21 mouse cellular contexts compared by ENCODE assay signal in genomic region chr10:75044459-75044858, GRCm38 (mm10). TPM values are rescaled to one million over a fixed set of nuclear protein-coding genes. Genes with fewer than 3 reads are reported as not detected.
A peak's percentile ranks its signal among the peaks of the same experiment; 100 is the strongest.
DNase-seq lines count a peak whose midpoint lies in the region; ATAC-seq and TF ChIP-seq lines count a peak whose summit lies in the region.
"Had no signal": no experiment of that assay in that cellular context is flagged by ENCODE, and none has a peak within 500 bp of the region (broad histone marks: within the 10 kb centered on the region; RNA-seq: fewer than 3 reads in every experiment).

No protein-coding gene starts in this region.

- H3K27ac ChIP-seq in liver, postnatal 0 days (ENCODE audit: low read depth), result no peak overlapping the region
- no peak overlapping the region for H3K27ac ChIP-seq in embryonic facial prominence, embryonic 15.5 days (replicated peaks)
- no peak overlapping the region for H3K27ac ChIP-seq in liver, embryonic 12.5 days
- H3K27ac ChIP-seq in stomach, embryonic 14.5 days (ENCODE audit: low read length), result no peak overlapping the region
- H3K27ac ChIP-seq: forebrain, embryonic 10.5 days; heart, embryonic 13.5 days; kidney, postnatal 0 days; layer of hippocampus, adult 2 months had no signal

- no peak for TF ChIP-seq CTCF in liver, postnatal 0 days (IDR thresholded peaks at IDR 0.05; ENCODE audit: low read depth)

- H3K4me2 ChIP-seq in liver, postnatal 0 days (ENCODE audit: low read depth, low read length), result no peak overlapping the region
- H3K4me2 ChIP-seq in embryonic facial prominence, embryonic 15.5 days (replicated peaks), result no peak overlapping the region
- H3K4me2 ChIP-seq in liver, embryonic 12.5 days, result peak overlapping the region; percentile 31; the same call in 1 of the 2 replicates
- no peak overlapping the region for H3K4me2 ChIP-seq in stomach, embryonic 14.5 days (replicated peaks; ENCODE audit: low read depth, low read length)
- H3K4me2 ChIP-seq: heart, embryonic 13.5 days had no signal

- ATAC-seq in liver, postnatal 0 days, result no peak
- peak; percentile 21; the same call in 1 of the 2 replicates for ATAC-seq in embryonic facial prominence, embryonic 15.5 days (ENCODE audit: insufficient number of reproducible peaks, low FRiP score, low TSS enrichment, low read depth)
- peak; percentile 69 for ATAC-seq in liver, embryonic 12.5 days
- peak; percentile 42; the same call in 1 of the 2 replicates for ATAC-seq in stomach, embryonic 14.5 days (ENCODE audit: insufficient number of reproducible peaks, insufficient read depth, low FRiP score, low read depth)

- H3K9ac ChIP-seq in liver, postnatal 0 days (replicated peaks), result no peak overlapping the region
- H3K9ac ChIP-seq in embryonic facial prominence, embryonic 15.5 days, result no peak overlapping the region
- no peak overlapping the region for H3K9ac ChIP-seq in liver, embryonic 12.5 days
- no peak overlapping the region for H3K9ac ChIP-seq in stomach, embryonic 14.5 days (replicated peaks; ENCODE audit: low read depth, low read length)
- H3K9ac ChIP-seq: heart, embryonic 13.5 days had no signal

- H3K36me3 ChIP-seq in liver, postnatal 0 days (replicated peaks; ENCODE audit: insufficient read depth, low read length), result no peaks in the 10 kb centered on the region
- peaks cover 13% of the 10 kb centered on the region; the same call in 1 of the 2 replicates for H3K36me3 ChIP-seq in embryonic facial prominence, embryonic 15.5 days
- H3K36me3 ChIP-seq in liver, embryonic 12.5 days, result no peaks in the 10 kb centered on the region
- H3K36me3 ChIP-seq in stomach, embryonic 14.5 days (ENCODE audit: control insufficient read depth, insufficient read depth, low read length), result no peaks in the 10 kb centered on the region; the same call in 1 of the 2 replicates

- DNase-seq in liver (peak; percentile 56), adipocyte (ENCODE audit: low spot score) (no peak)
- DNase-seq in liver, postnatal 0 days, result no peak
- DNase-seq in adrenal gland, adult 18-20 months (ENCODE audit: low spot score in 2 of 2), result no peak
- DNase-seq: adrenal gland, adult 8-10 months; cerebellum, adult 11 months; gastrocnemius, postnatal 25 days; left cerebral cortex, postnatal 4 days; spleen, adult 18-20 months; thymus, postnatal 25 days had no signal

- no peak for TF ChIP-seq EP300 in liver, postnatal 0 days (IDR thresholded peaks at IDR 0.05; ENCODE audit: low read depth)

- no peaks in the 10 kb centered on the region for H3K9me3 ChIP-seq in liver, postnatal 0 days (ENCODE audit: low read length)
- no peaks in the 10 kb centered on the region for H3K9me3 ChIP-seq in embryonic facial prominence, embryonic 15.5 days (replicated peaks)
- H3K9me3 ChIP-seq in liver, embryonic 12.5 days (replicated peaks), result no peaks in the 10 kb centered on the region
- no peaks in the 10 kb centered on the region for H3K9me3 ChIP-seq in stomach, embryonic 14.5 days (ENCODE audit: control insufficient read depth, low read depth, low read length)
- H3K9me3 ChIP-seq: forebrain, embryonic 10.5 days; heart, embryonic 13.5 days had no signal

- 31% methylated on average over 7 of the region's 7 CpGs for WGBS in liver, postnatal 0 days (ENCODE audit: insufficient replicate concordance)
- 31% methylated on average over 7 of the region's 7 CpGs for WGBS in embryonic facial prominence, embryonic 15.5 days
- WGBS in liver, embryonic 12.5 days (ENCODE audit: insufficient replicate concordance), result 13% methylated on average over 7 of the region's 7 CpGs
- 39% methylated on average over 7 of the region's 7 CpGs for WGBS in stomach, embryonic 14.5 days

- no peak overlapping the region for H3K4me3 ChIP-seq in liver, postnatal 0 days (ENCODE audit: low read depth, low read length)
- H3K4me3 ChIP-seq in embryonic facial prominence, embryonic 15.5 days (replicated peaks), result no peak overlapping the region
- no peak overlapping the region for H3K4me3 ChIP-seq in liver, embryonic 12.5 days
- no peak overlapping the region for H3K4me3 ChIP-seq in stomach, embryonic 14.5 days (ENCODE audit: low read depth, low read length)
- H3K4me3 ChIP-seq: forebrain, embryonic 10.5 days; heart, embryonic 13.5 days; layer of hippocampus, adult 2 months had no signal

- no peaks in the 10 kb centered on the region for H3K27me3 ChIP-seq in liver, postnatal 0 days (ENCODE audit: insufficient read depth, low read length)
- no peaks in the 10 kb centered on the region for H3K27me3 ChIP-seq in embryonic facial prominence, embryonic 15.5 days
- H3K27me3 ChIP-seq in liver, embryonic 12.5 days (replicated peaks), result no peaks in the 10 kb centered on the region
- no peaks in the 10 kb centered on the region for H3K27me3 ChIP-seq in stomach, embryonic 14.5 days (ENCODE audit: control insufficient read depth, insufficient read depth, low read length)

- peaks cover 14% of the 10 kb centered on the region; the same call in 1 of the 2 replicates for H3K4me1 ChIP-seq in liver, postnatal 0 days (ENCODE audit: insufficient read depth)
- H3K4me1 ChIP-seq in embryonic facial prominence, embryonic 15.5 days, result no peaks in the 10 kb centered on the region
- peaks cover 27% of the 10 kb centered on the region for H3K4me1 ChIP-seq in liver, embryonic 12.5 days
- no peaks in the 10 kb centered on the region for H3K4me1 ChIP-seq in stomach, embryonic 14.5 days (ENCODE audit: control insufficient read depth, insufficient read depth, low read length)
- H3K4me1 ChIP-seq: heart, embryonic 13.5 days had no signal

RNA-seq across cellular contexts. Expression of gene Rab36, which starts 7.6 kb away (rescaled TPM):
- 1.7 TPM in 2 replicates for polyA plus RNA-seq in liver, postnatal 0 days (2015; fragmentation: Nextera tagmentation; extraction: Ambion mirVana)
- 10.6 and 15.0 TPM in 2 replicates for polyA plus RNA-seq in embryonic facial prominence, embryonic 15.5 days (2015; fragmentation: Nextera tagmentation; extraction: Ambion mirVana)
- polyA plus RNA-seq in liver, embryonic 12.5 days (2016; fragmentation: Nextera tagmentation; extraction: Ambion mirVana), result 3.4 and 4.1 TPM in 2 replicates
- polyA plus RNA-seq in stomach, embryonic 14.5 days (2014; fragmentation: Nextera tagmentation; extraction: Ambion mirVana), result 10.3 and 12.6 TPM in 2 replicates
- 10 to 100 TPM; 12.6 to 12.9 TPM for total RNA-seq in adrenal gland, adult 18-20 months (2021)
- total RNA-seq: MEL had no signal

RNA-seq across cellular contexts. Expression of gene Rsph14, which starts 12.1 kb away (rescaled TPM):
- 0.20 TPM in 1 of 2 replicates, not detected in the other for polyA plus RNA-seq in liver, postnatal 0 days (2015; fragmentation: Nextera tagmentation; extraction: Ambion mirVana)
- polyA plus RNA-seq in embryonic facial prominence, embryonic 15.5 days (2015; fragmentation: Nextera tagmentation; extraction: Ambion mirVana), result 5.2 and 6.9 TPM in 2 replicates
- 0.08 TPM in 1 of 2 replicates, not detected in the other for polyA plus RNA-seq in liver, embryonic 12.5 days (2016; fragmentation: Nextera tagmentation; extraction: Ambion mirVana)
- polyA plus RNA-seq in stomach, embryonic 14.5 days (2014; fragmentation: Nextera tagmentation; extraction: Ambion mirVana), result not detected in 2 replicates
- 1 to 10 TPM in 1 of 2 experiments, not detected in 1; 1.4 TPM for total RNA-seq in adrenal gland, adult 18-20 months (2021)
- total RNA-seq: common myeloid progenitor, adult 5-6 weeks; gastrocnemius, postnatal 25 days; hematopoietic stem cell, adult 5-6 weeks; MEL had no signal
- polyA plus RNA-seq: forebrain, embryonic 10.5 days; heart, embryonic 13.5 days; kidney, postnatal 0 days; liver, embryonic 16.5 days had no signal

RNA-seq across cellular contexts. Expression of gene Bcr, which starts 15.9 kb away (rescaled TPM):
- 3.4 and 3.6 TPM in 2 replicates for polyA plus RNA-seq in liver, postnatal 0 days (2015; fragmentation: Nextera tagmentation; extraction: Ambion mirVana)
- 7.5 and 9.2 TPM in 2 replicates for polyA plus RNA-seq in embryonic facial prominence, embryonic 15.5 days (2015; fragmentation: Nextera tagmentation; extraction: Ambion mirVana)
- polyA plus RNA-seq in liver, embryonic 12.5 days (2016; fragmentation: Nextera tagmentation; extraction: Ambion mirVana), result 2.2 and 2.4 TPM in 2 replicates
- 8.6 and 11.9 TPM in 2 replicates for polyA plus RNA-seq in stomach, embryonic 14.5 days (2014; fragmentation: Nextera tagmentation; extraction: Ambion mirVana)
- 10 to 100 TPM; 35.0 to 41.0 TPM for total RNA-seq in adrenal gland, adult 18-20 months (2021)
- total RNA-seq: MEL had no signal
